In genomic region chr11:50717381-50717897, GRCm38 (mm10) we compare ENCODE assay signal across 12 mouse cellular contexts.
DNase-seq lines count a peak whose midpoint lies in the region; ATAC-seq and TF ChIP-seq lines count a peak whose summit lies in the region.
"Had no signal": no experiment of that assay in that cellular context is flagged by ENCODE, and none has a peak within 500 bp of the region (broad histone marks: within the 10 kb centered on the region; RNA-seq: fewer than 3 reads in every experiment).

No protein-coding gene starts in this region.

- TF ChIP-seq EP300 in lung, postnatal 0 days (IDR thresholded peaks at IDR 0.05), result no peak

- TF ChIP-seq CTCF in gastrocnemius, adult 2 months (IDR thresholded peaks at IDR 0.05), result no peak
- TF ChIP-seq CTCF in lung, postnatal 0 days (IDR thresholded peaks at IDR 0.05), result no peak

- H3K27me3 ChIP-seq in lung, postnatal 0 days (replicated peaks; ENCODE audit: insufficient read depth, low read length), result no peaks in the 10 kb centered on the region
- H3K27me3 ChIP-seq in limb, embryonic 12.5 days, result peaks cover 16% of the 10 kb centered on the region; the same call in 1 of the 2 replicates
- H3K27me3 ChIP-seq: midbrain, embryonic 12.5 days had no signal

- intact Hi-C loops in gastrocnemius, adult 2 months (cut with DNase I), result no loop called here

- no peak overlapping the region for H3K9ac ChIP-seq in lung, postnatal 0 days (replicated peaks; ENCODE audit: low read depth)
- H3K9ac ChIP-seq in limb, embryonic 12.5 days (replicated peaks), result no peak overlapping the region
- H3K9ac ChIP-seq: midbrain, embryonic 12.5 days had no signal

- DNase-seq in gastrocnemius, adult 2 months, result peak; percentile 62
- DNase-seq in gastrocnemius, postnatal 4 days (ENCODE audit: low spot score in 2 of 2), result no peak
- DNase-seq in lung, postnatal 0 days (ENCODE audit: low spot score), result peak; percentile 69
- DNase-seq in lung, postnatal 36 days, result no peak
- DNase-seq in heart, adult 9 months (ENCODE audit: low spot score in 2 of 2), result peak; percentile 57
- no peak for DNase-seq in thymus, postnatal 4 days
- no peak for DNase-seq in cerebellum, postnatal 14 days
- DNase-seq: kidney, adult 8-10 months; thymus, postnatal 25 days had no signal

- H3K36me3 ChIP-seq in lung, postnatal 0 days (ENCODE audit: insufficient read depth, low read length), result no peaks in the 10 kb centered on the region
- H3K36me3 ChIP-seq in limb, embryonic 12.5 days, result no peaks in the 10 kb centered on the region
- H3K36me3 ChIP-seq: G1E; midbrain, embryonic 12.5 days had no signal

- peak; percentile 63 for ATAC-seq in lung, postnatal 0 days
- ATAC-seq in limb, embryonic 12.5 days (ENCODE audit: insufficient number of reproducible peaks, insufficient read depth, low FRiP score, low TSS enrichment, low read depth), result no peak

- H3K4me2 ChIP-seq in lung, postnatal 0 days (replicated peaks; ENCODE audit: low read depth, low read length), result no peak overlapping the region
- H3K4me2 ChIP-seq in limb, embryonic 12.5 days, result no peak overlapping the region
- H3K4me2 ChIP-seq: midbrain, embryonic 12.5 days had no signal

- H3K27ac ChIP-seq in gastrocnemius, adult 2 months, result peak overlapping the region; percentile 88
- H3K27ac ChIP-seq in lung, postnatal 0 days (ENCODE audit: low read length), result peak overlapping the region; percentile 38
- H3K27ac ChIP-seq in limb, embryonic 12.5 days, result peak overlapping the region; percentile 56; the same call in 1 of the 2 replicates
- H3K27ac ChIP-seq: midbrain, embryonic 12.5 days had no signal

- peak overlapping the region; percentile 66 for H3K4me3 ChIP-seq in gastrocnemius, adult 2 months
- no peak overlapping the region for H3K4me3 ChIP-seq in lung, postnatal 0 days (ENCODE audit: low read depth, low read length)
- H3K4me3 ChIP-seq in limb, embryonic 12.5 days (replicated peaks), result no peak overlapping the region
- H3K4me3 ChIP-seq: midbrain, embryonic 12.5 days had no signal

- H3K4me1 ChIP-seq in lung, postnatal 0 days (ENCODE audit: insufficient read depth, low read depth, low read length), result no peaks in the 10 kb centered on the region
- H3K4me1 ChIP-seq in limb, embryonic 12.5 days (replicated peaks), result peaks cover 48% of the 10 kb centered on the region
- H3K4me1 ChIP-seq: midbrain, embryonic 12.5 days had no signal

- no peaks in the 10 kb centered on the region for H3K9me3 ChIP-seq in lung, postnatal 0 days (ENCODE audit: low read length)
- H3K9me3 ChIP-seq in limb, embryonic 12.5 days, result no peaks in the 10 kb centered on the region
- H3K9me3 ChIP-seq: midbrain, embryonic 12.5 days had no signal

- WGBS in lung, postnatal 0 days, result 39% methylated on average over 12 of the region's 12 CpGs
- WGBS in limb, embryonic 12.5 days, result 72% methylated on average over 12 of the region's 12 CpGs

Comparison
In these comparisons a context has a peak if more than half of its experiments do, and no peak if none do; other contexts are left out.
1. DNase-seq: peak in gastrocnemius, adult 2 months (single experiment), lung, postnatal 0 days (single experiment) and heart, adult 9 months (2 of 2); none in gastrocnemius, postnatal 4 days (0 of 2), lung, postnatal 36 days (single experiment), thymus, postnatal 4 days (single experiment) and cerebellum, postnatal 14 days (0 of 2).
2. H3K27ac ChIP-seq: peak in every context shown above with its lines; median percentile 88 in gastrocnemius, adult 2 months; 56 in limb, embryonic 12.5 days; 38 in lung, postnatal 0 days.